Mouse (Mus musculus) forebrain, embryonic 16.5 days (tissue): Measurements from ENCODE around the gene Synrg. TPM values are rescaled to one million over a fixed set of nuclear protein-coding genes. Genes with fewer than 3 reads are reported as not detected.

Experiments
- ATAC-seq: fragments of 200-750 bp; cut with Nextera tagmentation; 2 replicates; pipeline ENCODE4 v1.8.0; 2017; ENCODE audit warnings: mild to moderate bottlenecking, moderate library complexity
- H3K27ac ChIP-seq: fragments of 300-500 bp; sonication (generic); 2 replicates; pipeline ENCODE4 v1.5.1; 2014; ENCODE audit warnings: low read length, control low read depth
- H3K27me3 ChIP-seq: fragments of 300-500 bp; sonication (generic); replicated peaks from 2 replicates; pipeline ENCODE4 v1.6.1; 2014; ENCODE audit warnings: low read length; ENCODE audit not compliant: control insufficient read depth, insufficient read depth
- H3K36me3 ChIP-seq: fragments of 300-500 bp; sonication (generic); 2 replicates; pipeline ENCODE4 v1.6.1; 2014; ENCODE audit not compliant: control insufficient read depth, insufficient read depth
- H3K4me1 ChIP-seq: fragments of 300-500 bp; sonication (generic); replicated peaks from 2 replicates; pipeline ENCODE4 v1.6.1; 2014; ENCODE audit warnings: low read length; ENCODE audit not compliant: control insufficient read depth, insufficient read depth
- H3K4me2 ChIP-seq: fragments of 300-500 bp; sonication (generic); 2 replicates; pipeline ENCODE4 v1.6.1; 2014; ENCODE audit warnings: mild to moderate bottlenecking, low read length, control low read depth
- H3K4me3 ChIP-seq: fragments of 300-500 bp; sonication (generic); replicated peaks from 2 replicates; pipeline ENCODE4 v1.5.1; 2014; ENCODE audit warnings: mild to moderate bottlenecking, low read length, control low read depth
- H3K9ac ChIP-seq: fragments of 300-500 bp; sonication (generic); replicated peaks from 2 replicates; pipeline ENCODE4 v1.6.1; 2014; ENCODE audit warnings: low read depth, low read length, control low read depth
- H3K9me3 ChIP-seq: fragments of 300-500 bp; sonication (generic); 2 replicates; pipeline ENCODE4 v1.6.1; 2016; ENCODE audit warnings: low read length; ENCODE audit not compliant: control insufficient read depth
- WGBS: fragments of 180-500 bp; shearing (Covaris S2); extraction: QIAGEN DNeasy Blood & Tissue Kit; methylation state at CpG from one replicate; pipeline ENCODE4 v1.1.7; 2014; 5-methylcytosine and 5-hydroxymethylcytosine counted together
- polyA plus RNA-seq: library from polyadenylated mRNA; unstranded; fragments of >200 nt; fragmentation: Nextera tagmentation; extraction: Ambion mirVana; gene quantifications from 2 replicates; pipeline ENCODE4 v1.2.1, GENCODE M21; 2015

The Synrg gene
- polyA plus RNA-seq, 1 experiment from 2014 or later: 34.9 TPM

GRCm38 (mm10) chr11:83998993-83999392, 34.8 kb downstream of the Synrg start:
- no peaks in the 10 kb centered on the region; the same call in 1 of the 2 replicates for H3K4me1 ChIP-seq
- H3K4me2 ChIP-seq: no peak overlapping the region
- no peak overlapping the region for H3K4me3 ChIP-seq
- H3K9me3 ChIP-seq: no peaks in the 10 kb centered on the region
- H3K27me3 ChIP-seq: no peaks in the 10 kb centered on the region
- WGBS: 13% methylated on average over 3 of the region's 3 CpGs
- peaks cover 54% of the 10 kb centered on the region for H3K36me3 ChIP-seq
- H3K27ac ChIP-seq: no peak overlapping the region; the same call in 1 of the 2 replicates
- H3K9ac ChIP-seq: no peak overlapping the region
- peak; percentile 43; the same call in 1 of the 2 replicates for ATAC-seq

GRCm38 (mm10) chr11:83999411-83999915, 35.2 kb downstream of the Synrg start:
- 88% methylated on average over 4 of the region's 4 CpGs for WGBS
- H3K27me3 ChIP-seq: no peaks in the 10 kb centered on the region
- H3K9ac ChIP-seq: no peak overlapping the region
- no peak overlapping the region for H3K4me2 ChIP-seq
- H3K4me3 ChIP-seq: no peak overlapping the region
- no peaks in the 10 kb centered on the region for H3K9me3 ChIP-seq
- ATAC-seq: no peak
- peaks cover 53% of the 10 kb centered on the region for H3K36me3 ChIP-seq
- H3K27ac ChIP-seq: no peak overlapping the region
- no peaks in the 10 kb centered on the region; the same call in 1 of the 2 replicates for H3K4me1 ChIP-seq

- no peaks in the 10 kb centered on the region for H3K27me3 ChIP-seq
- 84% methylated on average over 3 of the region's 3 CpGs for WGBS
- peaks cover 44% of the 10 kb centered on the region for H3K36me3 ChIP-seq
- H3K9me3 ChIP-seq: no peaks in the 10 kb centered on the region
- no peak overlapping the region for H3K4me2 ChIP-seq
- no peak overlapping the region for H3K9ac ChIP-seq
- H3K4me1 ChIP-seq: no peaks in the 10 kb centered on the region; the same call in 1 of the 2 replicates
- no peak overlapping the region for H3K27ac ChIP-seq
- no peak for ATAC-seq
- no peak overlapping the region for H3K4me3 ChIP-seq
Measured at GRCm38 (mm10) chr11:84001257-84001656, 37.0 kb downstream of the Synrg start.

- Histone ChIP-seq H3K4me1 (no peaks in the 10 kb centered on the region), H3K4me2 (no peak overlapping the region), H3K9me3 (no peaks in the 10 kb centered on the region), H3K36me3 (peaks cover 40% of the 10 kb centered on the region), H3K27ac (no peak overlapping the region), H3K4me3 (no peak overlapping the region), H3K9ac (no peak overlapping the region), H3K27me3 (no peaks in the 10 kb centered on the region)
- 88% methylated on average over 6 of the region's 6 CpGs for WGBS
- ATAC-seq: no peak
Measured at GRCm38 (mm10) chr11:84003986-84004385, 39.8 kb downstream of the Synrg start.

- Histone ChIP-seq H3K4me2 (no peak overlapping the region), H3K9me3 (no peaks in the 10 kb centered on the region), H3K27ac (no peak overlapping the region), H3K4me3 (no peak overlapping the region), H3K9ac (no peak overlapping the region), H3K36me3 (peaks cover 27% of the 10 kb centered on the region), H3K27me3 (no peaks in the 10 kb centered on the region), H3K4me1 (peaks cover 39% of the 10 kb centered on the region)
- 85% methylated on average over 9 of the region's 9 CpGs for WGBS
- no peak for ATAC-seq
Measured at GRCm38 (mm10) chr11:84009001-84009400, 44.8 kb downstream of the Synrg start.

- WGBS: 44% methylated on average over 9 of the region's 9 CpGs
- no peaks in the 10 kb centered on the region for H3K9me3 ChIP-seq
- no peaks in the 10 kb centered on the region for H3K27me3 ChIP-seq
- H3K4me1 ChIP-seq: peaks cover 39% of the 10 kb centered on the region
- H3K4me3 ChIP-seq: no peak overlapping the region
- H3K36me3 ChIP-seq: peaks cover 19% of the 10 kb centered on the region
- H3K4me2 ChIP-seq: no peak overlapping the region
- no peak overlapping the region for H3K9ac ChIP-seq
- H3K27ac ChIP-seq: peak overlapping the region; percentile 7
- no peak for ATAC-seq
Measured at GRCm38 (mm10) chr11:84010411-84010810, 46.2 kb downstream of the Synrg start.

- Histone ChIP-seq H3K9me3 (no peaks in the 10 kb centered on the region), H3K27ac (peak overlapping the region; percentile 75), H3K4me3 (peak overlapping the region; percentile 14; the same call in 1 of the 2 replicates), H3K4me2 (peak overlapping the region; percentile 39), H3K9ac (peak overlapping the region; percentile 20), H3K27me3 (no peaks in the 10 kb centered on the region), H3K4me1 (peaks cover 39% of the 10 kb centered on the region), H3K36me3 (peaks cover 18% of the 10 kb centered on the region)
- WGBS: 11% methylated on average over 12 of the region's 12 CpGs
- ATAC-seq: peak; percentile 71
Measured at GRCm38 (mm10) chr11:84011050-84011449, 46.8 kb downstream of the Synrg start.

GRCm38 (mm10) chr11:84011576-84011975, 47.3 kb downstream of the Synrg start:
- H3K27me3 ChIP-seq: no peaks in the 10 kb centered on the region
- peaks cover 39% of the 10 kb centered on the region for H3K4me1 ChIP-seq
- peak overlapping the region; percentile 14; the same call in 1 of the 2 replicates for H3K4me3 ChIP-seq
- peaks cover 13% of the 10 kb centered on the region for H3K36me3 ChIP-seq
- peak overlapping the region; percentile 39 for H3K4me2 ChIP-seq
- H3K9ac ChIP-seq: peak overlapping the region; percentile 20
- 18% methylated on average over 2 of the region's 2 CpGs for WGBS
- H3K9me3 ChIP-seq: no peaks in the 10 kb centered on the region
- ATAC-seq: no peak; the same call in 1 of the 2 replicates
- peak overlapping the region; percentile 75 for H3K27ac ChIP-seq

GRCm38 (mm10) chr11:84013105-84013504, 48.9 kb downstream of the Synrg start:
- peaks cover 39% of the 10 kb centered on the region for H3K4me1 ChIP-seq
- peak; percentile 67 for ATAC-seq
- H3K27me3 ChIP-seq: no peaks in the 10 kb centered on the region
- H3K4me3 ChIP-seq: no peak overlapping the region
- no peaks in the 10 kb centered on the region for H3K9me3 ChIP-seq
- H3K36me3 ChIP-seq: peaks cover 13% of the 10 kb centered on the region
- H3K27ac ChIP-seq: peak overlapping the region; percentile 91
- 11% methylated on average over 7 of the region's 7 CpGs for WGBS
- no peak overlapping the region for H3K4me2 ChIP-seq
- peak overlapping the region; percentile 32; the same call in 1 of the 2 replicates for H3K9ac ChIP-seq
